25 mouse cellular contexts compared by ENCODE assay signal in the genomic region with DNA sequence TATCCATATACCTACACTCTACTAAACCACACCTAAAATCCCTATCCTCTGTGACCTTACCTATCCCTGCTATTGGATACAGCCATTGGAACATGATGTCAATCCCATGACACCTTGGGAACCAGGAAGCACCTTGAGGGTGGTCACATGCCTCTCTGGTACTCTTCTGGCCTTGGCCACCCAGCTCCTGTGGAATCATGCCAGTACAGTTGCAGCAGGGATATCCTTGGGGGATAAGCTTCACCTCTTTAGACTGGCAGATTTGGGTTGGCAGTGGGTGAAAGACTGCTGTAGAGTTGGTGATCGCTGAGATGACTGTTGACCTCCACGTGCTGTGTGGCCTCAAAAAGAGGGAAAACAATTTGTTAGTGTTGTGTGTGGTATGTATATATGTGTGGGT. TPM values are rescaled to one million over a fixed set of nuclear protein-coding genes. Genes with fewer than 3 reads are reported as not detected.
DNase-seq lines count a peak whose midpoint lies in the region; ATAC-seq lines count a peak whose summit lies in the region.
"Had no signal": no experiment of that assay in that cellular context is flagged by ENCODE, and none has a peak within 500 bp of the region (broad histone marks: within the 10 kb centered on the region; RNA-seq: fewer than 3 reads in every experiment).

No protein-coding gene starts in this region.

- DNase-seq in adrenal gland, adult 2 months = peak; percentile 30
- DNase-seq in adrenal gland, adult 18-20 months (ENCODE audit: low spot score in 2 of 2) = no peak
- peak; percentile 55 for DNase-seq in adrenal gland, adult 8-10 months
- DNase-seq in adrenal gland, postnatal 10 days = peak; percentile 60
- peak; percentile 15 for DNase-seq in adrenal gland, postnatal 25 days
- DNase-seq in left cerebral cortex, adult 9 months (ENCODE audit: low spot score in 2 of 2) = no peak
- DNase-seq in thymus, postnatal 36 days = no peak
- DNase-seq: cerebellum, adult 11 months; cerebellum, adult 18-20 months; cerebellum, adult 8-10 months; cerebellum, adult 9-11 months; cerebellum, postnatal 14 days; cerebellum, postnatal 36 days; embryo, embryonic 11 days; forebrain, postnatal 0 days had no signal

- no peak for ATAC-seq in activated CD4-positive, CD25-positive, alpha-beta regulatory T cell, adult 4 months
- ATAC-seq: forebrain, embryonic 13.5 days; forebrain, embryonic 15.5 days; forebrain, postnatal 0 days had no signal

RNA-seq across cellular contexts. Expression of a gene that starts 3.5 kb away (rescaled TPM):
- 100 to 1,000 TPM; 348 to 637 TPM for total RNA-seq in adrenal gland, adult 2 months (2021)
- 306 and 321 TPM in 2 replicates for polyA plus RNA-seq in adrenal gland, adult 2 months (2012; rRNA removed)
- 100 to 1,000 TPM; 311 to 388 TPM for total RNA-seq in adrenal gland, adult 18-20 months (2021)
- total RNA-seq in adrenal gland, adult 8-10 months (2022) = 100 to 1,000 TPM; 394 to 536 (median 504) TPM
- 100 to 1,000 TPM; 330 to 339 TPM for total RNA-seq in adrenal gland, postnatal 10 days (2021)
- 324 and 373 TPM in 2 replicates for total RNA-seq in adrenal gland, postnatal 25 days (2021)
- polyA plus RNA-seq in activated CD4-positive, CD25-positive, alpha-beta regulatory T cell, adult 4 months (2017; shearing (Covaris generic)) = not detected
- total RNA-seq: common myeloid progenitor, adult 5-6 weeks; ES-E14; gastrocnemius, adult 18-20 months; MEL had no signal
- polyA plus RNA-seq: erythroblast, embryonic 14.5 days; forebrain, embryonic 10.5 days; forebrain, embryonic 13.5 days; forebrain, embryonic 15.5 days had no signal

RNA-seq across cellular contexts. Expression of a gene that starts 19.2 kb away (rescaled TPM):
- total RNA-seq in adrenal gland, adult 2 months (2021) = 1 to 10 TPM; 2.1 to 2.9 TPM
- 1.4 and 1.5 TPM in 2 replicates for polyA plus RNA-seq in adrenal gland, adult 2 months (2012; rRNA removed)
- 1 to 10 TPM; 2.4 to 2.9 TPM for total RNA-seq in adrenal gland, adult 18-20 months (2021)
- total RNA-seq in adrenal gland, adult 8-10 months (2022) = 1 to 10 TPM; 2.5 to 4.4 (median 3.5) TPM
- 1 to 10 TPM; 2.0 TPM for total RNA-seq in adrenal gland, postnatal 10 days (2021)
- total RNA-seq in adrenal gland, postnatal 25 days (2021) = 1.6 and 2.3 TPM in 2 replicates
- not detected for polyA plus RNA-seq in activated CD4-positive, CD25-positive, alpha-beta regulatory T cell, adult 4 months (2017; shearing (Covaris generic))
- total RNA-seq: common myeloid progenitor, adult 5-6 weeks; ES-E14; gastrocnemius, adult 18-20 months; MEL had no signal
- polyA plus RNA-seq: C2C12; erythroblast, embryonic 14.5 days had no signal

Comparison
In these comparisons a context has a peak if more than half of its experiments do, and no peak if none do; other contexts are left out.
1. DNase-seq: peak in adrenal gland, adult 2 months (single experiment), adrenal gland, adult 8-10 months (single experiment), adrenal gland, postnatal 10 days (single experiment) and adrenal gland, postnatal 25 days (single experiment); none in adrenal gland, adult 18-20 months (0 of 2), left cerebral cortex, adult 9 months (0 of 2) and thymus, postnatal 36 days (0 of 2).